Mouse (Mus musculus) intestine, embryonic 14.5 days (tissue): Measurements from ENCODE around the gene Tcte3. TPM values are rescaled to one million over a fixed set of nuclear protein-coding genes. Genes with fewer than 3 reads are reported as not detected.

Source experiments
- ATAC-seq: fragments of 200-750 bp; cut with Nextera tagmentation; replicated peaks from 2 replicates; pipeline ENCODE4 v1.8.0; 2017; ENCODE audit warnings: low read depth, moderate number of reproducible peaks, moderate TSS enrichment, moderate library complexity; ENCODE audit not compliant: low FRiP score, low TSS enrichment
- DNase-seq: peaks from one replicate; pipeline ENCODE4 v3.0.0-alpha.2; 2018; ENCODE audit warnings: low spot score
- H3K27ac ChIP-seq: fragments of 300-500 bp; sonication (generic); 2 replicates; pipeline ENCODE4 v1.5.1; 2014; ENCODE audit warnings: low read depth, mild to moderate bottlenecking, control low read depth
- H3K27me3 ChIP-seq: fragments of 300-500 bp; sonication (generic); replicated peaks from 2 replicates; pipeline ENCODE4 v1.6.1; 2014; ENCODE audit warnings: low read length, control low read depth; ENCODE audit not compliant: control insufficient read depth, insufficient read depth
- H3K36me3 ChIP-seq: fragments of 300-500 bp; sonication (generic); 2 replicates; pipeline ENCODE4 v1.6.1; 2014; ENCODE audit warnings: low read length, control low read depth; ENCODE audit not compliant: control insufficient read depth, insufficient read depth
- H3K4me1 ChIP-seq: fragments of 300-500 bp; sonication (generic); replicated peaks from 2 replicates; pipeline ENCODE4 v1.6.1; 2014; ENCODE audit warnings: low read length, control low read depth, mixed read lengths; ENCODE audit not compliant: control insufficient read depth, insufficient read depth
- H3K4me2 ChIP-seq: fragments of 300-500 bp; sonication (generic); 2 replicates; pipeline ENCODE4 v1.6.1; 2014; ENCODE audit warnings: low read length
- H3K4me3 ChIP-seq: fragments of 300-500 bp; sonication (generic); 2 replicates; pipeline ENCODE4 v1.5.1; 2014; ENCODE audit warnings: low read depth, low read length, control low read depth, mixed read lengths
- H3K9ac ChIP-seq: fragments of 300-500 bp; sonication (generic); 2 replicates; pipeline ENCODE4 v1.6.1; 2014; ENCODE audit warnings: mild to moderate bottlenecking, low read length
- H3K9me3 ChIP-seq: fragments of 300-500 bp; sonication (generic); 2 replicates; pipeline ENCODE4 v1.6.1; 2016; ENCODE audit warnings: low read length, control low read depth; ENCODE audit not compliant: control insufficient read depth
- WGBS: fragments of 180-500 bp; shearing (Covaris S2); extraction: QIAGEN DNeasy Blood & Tissue Kit; methylation state at CpG from one replicate; pipeline ENCODE4 v1.1.7; 2014; 5-methylcytosine and 5-hydroxymethylcytosine counted together
- polyA plus RNA-seq: library from polyadenylated mRNA; unstranded; fragments of >200 nt; fragmentation: Nextera tagmentation; extraction: Ambion mirVana; gene quantifications from 2 replicates; pipeline ENCODE4 v1.2.1, GENCODE M21; 2014

Tcte3 gene
- polyA plus RNA-seq, 1 experiment from 2014 or later, result 1.1 TPM

- H3K36me3 ChIP-seq, result 0 out of 2 replicates have a peak, but pooled peaks cover 3% of the 10 kb centered on the region
- H3K27me3 ChIP-seq, result no peaks in the 10 kb centered on the region
- no peaks in the 10 kb centered on the region for H3K9me3 ChIP-seq
- H3K4me2 ChIP-seq, result no peak overlapping the region
- H3K9ac ChIP-seq, result no peak overlapping the region
- ATAC-seq, result no peak
- no peak overlapping the region for H3K4me3 ChIP-seq
- H3K4me1 ChIP-seq, result peaks cover 9% of the 10 kb centered on the region; the same call in 1 of the 2 replicates
- no peak for DNase-seq
- no peak overlapping the region for H3K27ac ChIP-seq
- WGBS, result 60% methylated on average over 2 of the region's 2 CpGs
These were observed 27.8 kb upstream of the Tcte3 start for GRCm38 (mm10) chr17:15069124-15069523.

GRCm38 (mm10) chr17:15068040-15068792 lies 26.9 kb upstream of the Tcte3 start:
- H3K4me3 ChIP-seq, result no peak overlapping the region
- no peak for ATAC-seq
- no peak overlapping the region for H3K9ac ChIP-seq
- H3K4me2 ChIP-seq, result no peak overlapping the region
- DNase-seq, result no peak
- H3K4me1 ChIP-seq, result peaks cover 9% of the 10 kb centered on the region; the same call in 1 of the 2 replicates
- H3K9me3 ChIP-seq, result no peaks in the 10 kb centered on the region
- H3K36me3 ChIP-seq, result peaks cover 12% of the 10 kb centered on the region
- 60% methylated on average over 8 of the region's 8 CpGs for WGBS
- no peak overlapping the region for H3K27ac ChIP-seq
- no peaks in the 10 kb centered on the region for H3K27me3 ChIP-seq

GRCm38 (mm10) chr17:15066911-15067310 lies 25.6 kb upstream of the Tcte3 start:
- Histone ChIP-seq H3K4me2 (no peak overlapping the region), H3K9me3 (no peaks in the 10 kb centered on the region), H3K4me3 (no peak overlapping the region), H3K36me3 (peaks cover 14% of the 10 kb centered on the region), H3K4me1 (peaks cover 9% of the 10 kb centered on the region; the same call in 1 of the 2 replicates), H3K27ac (no peak overlapping the region), H3K9ac (no peak overlapping the region), H3K27me3 (no peaks in the 10 kb centered on the region)
- ATAC-seq (no peak), DNase-seq (no peak)
- WGBS, result 61% methylated on average over 1 of the region's 1 CpGs

- WGBS, result 46% methylated on average over 6 of the region's 6 CpGs
- Histone ChIP-seq H3K4me3 (no peak overlapping the region), H3K4me2 (peak overlapping the region; percentile 15; the same call in 1 of the 2 replicates), H3K27me3 (no peaks in the 10 kb centered on the region), H3K9ac (no peak overlapping the region), H3K9me3 (no peaks in the 10 kb centered on the region), H3K36me3 (peaks cover 20% of the 10 kb centered on the region), H3K27ac (no peak overlapping the region), H3K4me1 (peaks cover 9% of the 10 kb centered on the region; the same call in 1 of the 2 replicates)
- DNase-seq (no peak), ATAC-seq (peak; percentile 55)
These were observed 24.8 kb upstream of the Tcte3 start for GRCm38 (mm10) chr17:15066066-15066465.

- DNase-seq (peak; percentile 88), ATAC-seq (peak; percentile 50; the same call in 1 of the 2 replicates)
- 40% methylated on average over 13 of the region's 13 CpGs for WGBS
- H3K27ac ChIP-seq, result no peak overlapping the region
- H3K27me3 ChIP-seq, result no peaks in the 10 kb centered on the region
- H3K9ac ChIP-seq, result no peak overlapping the region
- H3K4me2 ChIP-seq, result peak overlapping the region; percentile 15; the same call in 1 of the 2 replicates
- H3K36me3 ChIP-seq, result peaks cover 21% of the 10 kb centered on the region
- H3K4me3 ChIP-seq, result no peak overlapping the region
- peaks cover 9% of the 10 kb centered on the region; the same call in 1 of the 2 replicates for H3K4me1 ChIP-seq
- H3K9me3 ChIP-seq, result no peaks in the 10 kb centered on the region
These were observed 24.2 kb upstream of the Tcte3 start for GRCm38 (mm10) chr17:15065391-15066024.

GRCm38 (mm10) chr17:15060356-15060755 lies 19.1 kb upstream of the Tcte3 start:
- 88% methylated on average over 6 of the region's 6 CpGs for WGBS
- peaks cover 58% of the 10 kb centered on the region for H3K36me3 ChIP-seq
- H3K9me3 ChIP-seq, result no peaks in the 10 kb centered on the region
- no peak overlapping the region for H3K4me2 ChIP-seq
- H3K4me1 ChIP-seq, result no peaks in the 10 kb centered on the region
- H3K4me3 ChIP-seq, result no peak overlapping the region
- ATAC-seq (no peak), DNase-seq (no peak)
- no peaks in the 10 kb centered on the region for H3K27me3 ChIP-seq
- H3K27ac ChIP-seq, result no peak overlapping the region
- no peak overlapping the region for H3K9ac ChIP-seq

GRCm38 (mm10) chr17:15059646-15060045 lies 18.4 kb upstream of the Tcte3 start:
- Histone ChIP-seq H3K9ac (no peak overlapping the region), H3K36me3 (peaks cover 58% of the 10 kb centered on the region), H3K4me3 (no peak overlapping the region), H3K27ac (no peak overlapping the region), H3K4me2 (no peak overlapping the region), H3K9me3 (no peaks in the 10 kb centered on the region), H3K27me3 (no peaks in the 10 kb centered on the region), H3K4me1 (no peaks in the 10 kb centered on the region)
- DNase-seq (no peak), ATAC-seq (no peak)
- 94% methylated on average over 14 of the region's 14 CpGs for WGBS

- H3K9ac ChIP-seq, result no peak overlapping the region
- no peak overlapping the region for H3K4me3 ChIP-seq
- H3K4me2 ChIP-seq, result no peak overlapping the region
- no peak for DNase-seq
- H3K36me3 ChIP-seq, result peaks cover 47% of the 10 kb centered on the region
- H3K27me3 ChIP-seq, result no peaks in the 10 kb centered on the region
- no peaks in the 10 kb centered on the region for H3K9me3 ChIP-seq
- H3K27ac ChIP-seq, result no peak overlapping the region
- no peaks in the 10 kb centered on the region for H3K4me1 ChIP-seq
- 84% methylated on average over 5 of the region's 5 CpGs for WGBS
- no peak for ATAC-seq
These were observed 16.9 kb upstream of the Tcte3 start for GRCm38 (mm10) chr17:15058161-15058591.
